Mouse (Mus musculus) B cell, adult 2 months (primary cell): Measurements from ENCODE around the gene Zzef1.
"Not testable (repeated sequence)": the region's sequence is repeated elsewhere in the genome, so short reads cannot be mapped to it uniquely, and the experiment has no call there.

Experiments used
- DNase-seq, 2 experiments: peaks; one replicate each; pipeline ENCODE4 v3.0.0; 2022

Zzef1 gene

DNA sequence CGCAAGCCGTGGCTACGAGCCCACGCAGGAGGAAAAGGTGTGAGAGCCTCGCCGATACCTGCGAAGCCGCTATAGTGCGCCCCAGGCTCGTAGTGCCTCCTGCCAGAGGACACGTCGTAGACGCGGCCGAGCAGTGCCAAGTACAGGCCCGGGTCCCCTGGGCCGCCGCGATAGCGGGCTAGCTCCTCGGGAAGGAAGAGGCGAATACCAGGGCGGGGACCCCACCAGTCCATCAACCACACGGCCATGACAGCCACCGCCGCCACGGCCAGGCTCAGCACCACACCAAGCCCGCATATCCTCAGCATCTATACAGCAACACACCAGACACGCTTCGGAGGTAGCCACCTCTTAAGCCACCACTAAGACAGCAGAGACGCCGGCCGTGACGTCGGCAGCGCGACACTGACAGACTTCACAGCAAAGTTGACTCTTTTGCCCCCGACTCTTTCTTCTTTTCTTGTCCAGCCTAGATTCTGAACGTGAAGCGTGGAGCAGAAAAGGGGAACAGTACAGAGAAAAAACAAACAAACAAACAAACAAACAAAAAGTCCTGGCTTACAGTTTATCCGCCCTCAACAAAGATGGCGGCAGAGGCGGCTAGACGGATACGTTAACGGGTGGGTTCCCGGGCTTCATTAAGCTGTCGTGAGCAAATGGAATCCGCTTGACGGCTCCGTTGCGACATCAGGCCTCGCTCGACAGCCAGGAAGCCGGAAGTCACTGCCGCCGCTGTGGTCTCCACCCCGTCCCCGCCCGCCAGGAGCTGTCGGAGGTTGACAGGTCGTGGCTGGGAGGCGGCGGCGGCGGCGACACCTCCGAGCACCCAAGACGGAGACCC lies at the start of gene Zzef1, which contains the start of gene Cyb5d2:
TSS of gene Zzef1 (plus strand) at position 772 of the 841 bp plus-strand sequence.
TSS of gene Cyb5d2 (minus strand) at position 688 of the 841 bp plus-strand sequence.
- DNase-seq: peak; percentile 92 to 93

DNA sequence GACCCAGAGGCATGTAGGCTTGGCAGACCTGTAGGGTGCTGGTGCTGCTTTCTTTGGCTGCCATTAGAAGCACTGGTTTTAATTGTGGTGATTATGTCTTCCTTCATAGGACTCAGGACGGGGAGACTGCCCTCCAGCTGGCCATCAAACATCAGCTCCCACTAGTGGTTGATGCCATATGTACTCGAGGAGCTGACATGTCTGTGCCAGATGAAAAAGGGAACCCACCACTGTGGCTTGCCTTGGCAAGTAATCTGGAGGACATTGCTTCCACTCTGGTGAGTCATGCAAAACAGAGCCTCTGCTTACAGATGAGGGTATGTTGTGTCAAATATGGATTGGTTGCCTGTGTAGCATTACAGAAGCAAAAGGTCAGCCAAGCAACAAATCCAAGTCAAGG lies 44.1 kb upstream of the Zzef1 start:
- DNase-seq: no peak

DNA sequence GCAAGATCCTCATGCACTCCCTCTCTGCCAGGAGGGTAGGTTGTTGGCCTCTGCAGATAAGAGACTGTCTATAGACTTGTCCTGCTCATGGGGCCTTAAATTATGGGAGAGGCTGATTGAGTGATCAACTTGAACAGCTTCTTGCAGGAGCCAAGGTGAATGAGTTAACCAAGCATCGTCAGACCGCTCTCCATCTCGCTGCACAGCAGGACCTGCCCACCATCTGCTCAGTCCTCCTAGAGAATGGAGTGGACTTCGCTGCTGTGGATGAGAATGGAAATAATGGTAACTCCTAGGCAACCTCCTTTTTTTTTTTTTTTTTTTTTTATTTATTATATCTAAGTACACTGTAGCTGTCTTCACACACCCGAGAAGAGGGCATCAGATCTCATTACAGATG lies 37.7 kb upstream of the Zzef1 start:
- no peak for DNase-seq

DNA sequence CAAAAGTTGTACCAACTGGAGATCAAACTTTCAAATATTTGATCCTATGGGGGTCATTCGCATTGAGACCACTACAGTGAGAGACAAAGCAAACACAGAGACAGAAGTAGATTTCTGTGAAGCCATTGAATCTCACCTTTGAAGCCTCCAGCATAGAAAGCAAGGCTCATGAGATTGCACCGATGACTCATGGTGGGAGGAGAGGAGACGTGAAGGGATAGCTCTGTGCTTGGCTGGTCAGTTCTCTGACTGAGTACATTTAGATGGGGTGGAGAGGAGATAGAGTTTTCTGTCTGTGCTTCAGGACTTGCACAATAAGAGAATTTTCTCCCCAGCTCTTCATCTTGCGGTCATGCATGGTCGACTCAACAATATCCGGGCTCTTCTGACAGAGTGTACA lies 36.4 kb upstream of the Zzef1 start:
- DNase-seq: no peak

DNA sequence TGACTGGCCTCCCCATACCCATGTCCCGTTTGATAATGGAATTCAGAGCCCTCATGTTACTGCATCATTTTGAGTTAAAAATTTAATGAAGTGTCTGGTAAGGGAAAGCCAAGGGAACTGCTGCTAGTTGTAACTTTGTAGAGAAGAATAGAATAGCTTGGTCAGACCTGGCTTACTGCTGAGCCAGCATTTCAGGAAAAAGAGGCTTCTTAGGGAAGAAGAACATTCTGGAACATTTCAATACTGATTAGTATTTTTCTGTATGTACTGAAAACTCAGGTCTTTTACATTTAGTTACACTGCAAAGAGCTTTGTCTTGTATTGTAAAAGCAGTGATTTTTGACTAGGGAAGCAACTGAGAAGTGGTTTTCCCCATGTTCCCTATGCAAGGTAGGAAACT lies 35.2 kb upstream of the Zzef1 start:
- no peak for DNase-seq

DNA sequence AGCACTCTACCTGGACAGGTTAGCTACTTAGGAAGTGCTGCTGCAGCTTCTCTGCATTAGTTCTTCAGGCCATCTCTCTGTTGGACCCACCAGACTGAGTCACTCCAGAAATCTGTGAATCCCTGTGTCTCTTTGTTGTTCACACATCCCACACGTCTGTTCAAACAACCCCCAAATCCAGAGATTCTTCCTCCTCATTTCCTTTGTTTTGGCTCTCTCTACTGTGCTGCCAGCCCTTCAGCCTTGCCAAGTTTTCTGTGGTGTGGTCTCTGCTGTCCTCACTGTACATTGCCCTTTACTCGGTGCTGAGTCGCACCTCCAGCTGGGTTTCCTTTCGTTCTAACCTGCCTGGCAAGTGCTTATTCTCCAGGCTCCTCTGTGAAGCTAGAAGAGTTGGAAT lies 31.8 kb upstream of the Zzef1 start:
- no peak for DNase-seq

DNA sequence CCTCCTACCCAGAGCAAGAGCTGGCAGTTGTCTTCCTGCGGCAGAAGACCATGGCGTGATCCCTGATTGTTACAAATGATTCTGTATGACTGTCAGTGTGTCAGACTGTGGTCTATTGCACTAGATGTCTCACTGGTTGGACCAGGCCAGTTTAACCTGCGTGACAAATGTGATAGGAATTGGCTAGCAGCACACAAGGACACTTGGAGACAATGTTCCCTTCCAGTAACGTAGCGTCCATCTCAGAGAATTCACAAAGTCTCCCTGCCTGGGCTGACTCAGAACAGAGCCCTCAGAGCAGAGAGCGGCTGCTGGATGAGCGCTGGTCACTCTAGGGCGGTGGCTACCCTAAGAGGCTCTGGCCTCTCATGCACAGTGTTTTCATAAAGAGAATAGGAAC lies 28.3 kb upstream of the Zzef1 start:
- DNase-seq: no peak

DNA sequence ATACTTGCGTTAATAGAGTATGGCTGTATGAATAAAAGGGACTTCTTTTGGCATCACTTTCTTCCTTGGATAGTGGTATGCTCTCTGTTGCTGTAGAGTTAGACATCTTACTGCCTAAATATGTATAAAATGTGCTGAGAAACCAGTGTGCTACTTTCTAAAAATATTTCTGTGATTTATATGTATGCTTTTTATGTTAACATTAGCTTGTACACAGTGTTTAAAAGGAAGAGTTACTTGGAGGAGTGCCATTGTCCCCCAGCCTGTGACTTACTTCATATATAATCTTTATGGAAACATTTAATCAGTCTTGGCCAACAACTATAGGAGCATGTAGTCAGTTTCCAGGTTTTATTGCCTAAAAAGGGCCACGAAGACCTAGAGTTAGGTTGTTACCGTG lies 27.0 kb upstream of the Zzef1 start:
- DNase-seq: no peak

DNA sequence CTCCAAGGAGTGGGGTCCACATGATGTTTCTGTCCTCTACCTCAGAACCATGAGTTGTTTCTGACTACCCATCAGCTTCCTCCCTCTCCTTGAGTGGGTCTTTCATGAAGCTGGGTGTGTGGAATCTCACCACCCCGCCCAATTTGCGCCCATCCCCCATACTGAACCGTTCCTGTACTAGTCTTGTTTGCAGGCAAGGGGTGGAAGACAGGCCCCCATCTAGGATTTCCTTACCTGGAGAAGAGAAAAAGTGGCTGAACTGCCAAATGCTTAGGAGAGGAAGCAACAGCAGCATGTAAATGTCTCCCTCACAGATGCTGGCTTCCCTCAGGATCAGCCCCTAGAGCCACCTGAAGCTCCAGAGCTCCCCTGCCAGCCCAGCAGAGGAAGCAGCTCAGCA lies 25.7 kb upstream of the Zzef1 start:
- no peak for DNase-seq

DNA sequence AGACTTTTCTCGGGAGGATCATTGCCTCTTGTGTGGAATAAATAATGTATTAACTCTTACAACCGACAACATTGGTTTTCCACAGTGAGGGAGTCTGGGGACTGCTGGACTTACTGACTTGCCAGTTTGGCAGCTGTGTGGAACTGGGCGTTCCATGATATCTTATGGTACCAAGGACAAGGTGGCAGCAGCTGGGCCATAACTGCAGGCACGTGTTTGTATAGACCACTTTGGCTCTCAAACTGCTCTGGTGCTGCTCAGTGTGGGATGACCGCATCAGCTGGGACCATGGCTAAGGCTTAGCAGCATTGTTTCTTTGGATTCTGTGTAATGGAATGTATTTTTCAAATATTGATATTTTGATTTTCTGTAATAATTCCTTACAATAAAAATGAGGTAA lies 25.2 kb upstream of the Zzef1 start:
- DNase-seq: no peak

DNA sequence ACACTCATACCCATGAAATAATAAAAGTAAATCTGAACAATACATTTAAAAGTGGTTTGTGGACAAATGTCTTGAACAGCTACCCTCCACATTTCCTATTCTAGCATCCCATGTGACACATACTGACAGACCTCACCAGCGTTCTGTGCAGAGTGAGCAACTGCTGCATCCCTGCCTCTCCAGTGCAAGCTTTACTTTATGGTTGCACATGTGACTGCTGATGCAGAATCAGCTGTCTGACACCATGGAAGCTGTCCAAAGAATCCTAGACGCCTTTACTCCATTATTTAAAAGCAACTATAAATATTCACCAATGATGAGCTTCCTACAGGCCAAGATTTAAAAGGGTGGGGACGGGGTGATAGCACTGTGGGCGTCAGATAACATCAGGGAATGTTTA lies 24.6 kb upstream of the Zzef1 start:
- no peak for DNase-seq

DNA sequence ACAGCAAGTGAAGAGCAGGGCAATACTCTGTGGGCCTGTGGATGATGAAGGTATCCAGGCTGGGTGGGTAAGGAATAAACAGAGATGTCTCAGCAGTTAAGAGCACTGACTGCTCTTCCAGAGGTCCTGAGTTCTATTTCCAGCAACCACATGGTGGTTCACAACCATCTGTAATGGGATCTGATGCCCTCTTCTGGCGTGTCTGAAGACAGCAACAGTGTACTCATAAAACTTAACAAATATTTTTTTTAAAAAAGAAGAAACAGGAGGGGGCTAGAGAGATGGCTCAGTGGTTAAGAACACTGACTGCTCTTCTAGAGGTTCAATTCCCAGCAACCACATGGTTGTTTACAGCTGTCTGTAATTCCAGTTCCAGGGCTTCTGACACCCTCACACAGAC lies 23.4 kb upstream of the Zzef1 start:
- DNase-seq: not testable (repeated sequence)

DNA sequence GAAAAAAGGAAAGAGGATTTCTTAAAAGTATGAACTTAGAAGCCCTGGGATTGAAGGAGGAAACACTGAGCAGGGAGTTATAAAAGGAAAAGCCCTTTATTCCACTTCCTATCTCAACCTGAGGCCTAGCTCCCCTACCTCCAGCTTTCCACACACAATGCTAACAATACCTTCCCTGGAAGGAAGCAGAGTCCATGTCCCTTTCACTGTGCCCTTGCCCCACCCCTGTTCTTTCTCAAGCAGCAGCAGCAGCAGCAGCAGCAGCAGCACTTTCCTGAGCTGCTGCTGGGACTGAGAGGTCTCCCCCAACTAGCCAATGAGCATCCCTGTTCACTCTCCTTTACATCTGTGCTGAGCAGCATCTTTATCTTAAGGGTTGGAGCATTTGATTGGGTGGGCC lies 17.1 kb upstream of the Zzef1 start:
- DNase-seq: no peak

DNA sequence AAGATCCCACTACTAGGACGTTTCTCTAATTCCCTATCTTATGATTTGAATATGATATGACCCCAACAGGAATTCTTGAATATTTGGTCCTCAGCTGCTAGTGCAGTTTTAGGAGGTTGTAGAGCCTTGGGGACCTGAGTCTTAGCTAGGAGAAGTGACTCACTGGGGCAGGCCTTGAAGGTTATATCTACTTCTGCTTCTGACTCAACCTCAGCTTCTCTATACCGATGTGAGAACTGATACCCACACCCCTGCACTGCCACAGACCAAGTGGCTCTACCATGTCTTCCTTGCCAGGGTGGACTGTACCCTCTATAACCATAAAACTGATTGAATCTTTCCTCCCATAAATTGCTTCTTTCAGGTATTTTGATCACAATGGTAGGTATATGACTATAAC lies 13.9 kb upstream of the Zzef1 start:
- DNase-seq: peak in 1 of 2 experiments; percentile 11

DNA sequence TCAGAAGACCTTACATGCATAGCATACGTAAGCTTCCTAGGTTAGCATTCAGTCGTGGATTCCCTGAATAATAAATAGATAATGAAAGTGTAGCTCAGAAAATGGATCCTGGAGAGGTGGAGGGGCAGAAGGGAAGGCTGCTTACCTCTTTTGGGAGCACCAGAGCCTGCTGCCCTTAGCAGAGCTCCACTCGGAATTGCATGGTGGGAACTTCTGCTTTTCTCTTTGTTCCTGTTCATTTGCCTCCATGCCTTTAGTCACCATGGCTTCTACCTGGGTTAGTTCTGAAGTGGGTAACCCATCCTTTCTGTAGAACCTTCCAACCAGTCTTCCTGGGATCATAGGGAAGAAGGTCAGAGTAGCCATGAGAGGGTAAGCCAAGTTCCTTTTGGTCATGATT lies 13.5 kb upstream of the Zzef1 start:
- no peak for DNase-seq

DNA sequence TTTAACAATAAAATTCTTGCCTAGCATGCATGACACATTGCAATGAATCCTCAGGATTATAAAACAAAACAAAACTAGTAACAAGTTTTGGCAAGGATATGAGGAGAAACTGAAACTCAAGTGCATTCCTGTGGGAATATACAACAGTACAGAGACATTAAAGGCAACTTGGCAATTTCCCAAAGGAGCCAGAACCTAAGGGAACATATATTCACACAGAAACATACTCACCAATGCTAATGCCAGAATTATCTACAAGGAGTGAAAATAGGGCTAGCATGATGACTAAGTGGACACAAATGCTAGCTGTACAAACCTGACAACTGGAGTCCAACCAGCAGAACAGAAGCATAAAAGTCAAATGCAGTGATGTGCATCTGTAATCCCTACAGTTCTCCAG lies 4.0 kb upstream of the Zzef1 start:
- DNase-seq: no peak

DNA sequence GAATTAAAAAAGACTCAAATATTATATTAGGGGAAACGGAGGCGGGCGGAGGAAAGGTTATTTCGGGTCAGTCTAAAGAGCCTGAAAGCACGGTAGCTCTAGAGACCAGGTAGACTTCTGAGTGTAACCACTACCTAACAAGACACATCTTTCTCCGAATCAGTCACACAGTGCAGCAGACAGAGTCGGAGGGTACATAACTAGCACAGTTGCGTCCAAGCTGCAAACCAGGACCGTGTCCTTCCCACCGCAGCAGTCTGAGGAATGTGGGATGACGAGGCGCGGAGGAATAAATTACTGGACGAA lies 924 bp upstream of the Zzef1 start:
- no peak for DNase-seq

DNA sequence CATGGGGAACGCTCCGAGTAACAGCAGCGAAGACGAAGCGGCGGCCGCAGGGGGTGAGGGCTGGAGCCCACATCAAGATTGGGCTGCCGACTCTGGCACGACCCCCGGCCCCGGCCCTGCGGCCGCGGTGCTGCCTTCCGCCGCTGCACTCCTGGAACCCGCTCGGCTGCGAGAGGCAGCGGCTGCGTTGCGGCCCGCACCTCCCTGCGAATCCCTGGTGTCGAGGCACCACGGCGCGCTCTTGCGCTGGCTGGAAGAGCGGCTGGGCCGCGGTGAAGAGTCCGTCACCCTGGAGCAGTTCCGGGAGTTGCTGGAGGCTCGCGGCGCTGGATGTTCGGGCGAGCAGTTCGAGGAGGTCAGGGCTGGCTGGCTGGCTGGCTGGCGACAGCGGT lies 266 bp downstream of the Zzef1 start:
- DNase-seq: no peak

DNA sequence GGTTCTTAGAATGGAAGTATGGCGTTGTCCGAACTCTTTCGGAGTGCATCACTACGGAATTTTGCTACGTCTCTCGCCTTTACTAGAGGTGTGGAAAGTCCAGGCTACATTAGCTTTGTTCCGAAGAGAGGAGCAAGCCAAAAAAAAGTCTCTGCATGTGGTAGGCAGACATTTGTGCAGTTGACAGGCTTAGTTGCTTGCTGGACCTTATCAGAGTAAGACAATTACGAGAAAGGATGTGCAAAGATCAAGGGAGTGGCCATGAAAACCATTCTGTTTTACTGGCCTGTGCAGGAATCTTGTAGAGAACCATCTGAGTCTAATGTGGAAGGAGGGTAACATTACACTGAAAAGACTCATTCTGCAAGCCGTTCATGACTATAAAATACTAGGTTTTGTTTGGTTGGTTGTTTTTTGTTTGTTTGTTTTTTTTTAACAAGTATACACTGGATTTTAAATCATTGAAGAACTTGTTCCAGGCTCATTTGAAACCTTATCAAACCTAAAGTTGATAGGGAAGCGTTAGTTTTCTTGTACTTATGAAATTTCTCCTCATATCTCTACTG lies 830 bp downstream of the Zzef1 start:
- no peak for DNase-seq

DNA sequence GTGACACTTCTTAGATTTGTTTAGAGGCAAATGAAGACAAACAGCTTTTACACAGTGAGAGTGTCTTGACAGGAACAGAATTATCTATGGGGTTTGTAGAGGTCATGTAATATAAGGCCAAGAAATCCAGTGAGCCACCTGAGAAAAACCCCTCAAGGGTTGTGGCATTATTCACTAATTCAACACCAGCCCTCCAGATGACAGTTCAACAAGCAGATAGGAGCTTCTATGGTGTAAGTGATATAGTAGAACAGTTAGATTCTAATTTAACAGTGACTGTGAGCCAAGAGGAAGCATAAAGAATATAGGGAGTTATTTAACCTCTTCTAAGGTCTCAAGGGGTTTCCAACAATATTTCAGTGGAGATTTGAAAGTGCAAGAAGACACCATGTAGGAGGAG lies 2.1 kb downstream of the Zzef1 start:
- no peak for DNase-seq

DNA sequence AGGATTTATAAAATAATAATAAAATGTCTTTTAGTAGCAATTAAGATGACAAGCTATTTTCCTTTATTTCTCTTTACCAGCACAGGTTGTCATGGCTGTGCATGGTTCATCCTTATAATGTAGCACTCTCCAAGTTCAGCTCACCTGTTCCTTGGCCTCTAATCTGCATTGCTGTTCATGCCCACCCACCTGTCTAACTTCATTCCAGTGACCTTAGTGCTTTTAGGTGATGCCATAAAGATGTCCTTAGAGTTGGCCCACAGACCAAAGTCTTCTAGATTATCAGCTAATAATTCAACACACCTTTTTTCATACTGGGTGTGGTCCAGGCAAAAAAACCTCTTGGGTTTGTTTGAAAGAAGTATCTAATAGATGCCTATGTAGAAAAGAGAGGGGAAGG lies 5.2 kb downstream of the Zzef1 start:
- no peak for DNase-seq

DNA sequence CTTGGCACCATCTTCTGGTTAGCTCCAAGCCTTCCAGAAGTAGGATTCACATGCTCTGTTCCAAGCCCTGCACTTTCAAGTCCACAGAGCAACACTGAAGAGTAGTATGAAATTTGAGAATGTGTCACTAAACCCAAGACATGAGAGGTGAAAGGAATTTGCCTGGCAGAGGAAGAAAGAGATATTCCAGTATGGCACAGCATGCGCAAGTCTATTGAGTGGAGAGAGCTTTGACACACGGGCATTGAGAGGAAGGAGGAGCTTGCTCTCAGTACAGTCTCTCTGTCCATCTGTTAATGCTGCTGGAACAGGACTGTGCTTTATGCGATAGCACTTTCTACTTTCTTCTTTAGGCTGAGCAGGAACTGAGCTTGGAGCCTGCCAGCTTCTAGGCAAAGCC lies 7.0 kb downstream of the Zzef1 start:
- no peak for DNase-seq

DNA sequence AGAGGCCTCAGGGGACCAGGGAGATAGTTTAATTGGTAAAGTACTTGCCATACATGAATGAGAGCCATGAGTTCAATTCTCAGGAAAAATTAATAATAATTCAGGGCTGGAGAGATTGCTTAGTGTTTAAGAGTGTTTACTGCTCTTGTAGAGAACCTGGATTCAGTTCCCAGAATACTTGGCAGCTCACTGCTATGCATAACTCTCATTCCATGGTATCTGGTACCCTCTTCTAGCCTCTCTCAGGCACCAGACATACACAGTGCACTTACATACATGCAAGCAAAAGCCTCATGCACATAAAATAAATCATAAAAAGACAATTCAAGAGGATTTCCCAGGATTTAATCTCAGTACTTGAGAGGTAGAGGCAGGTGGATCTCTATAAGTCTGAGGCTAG lies 8.6 kb downstream of the Zzef1 start:
- no peak for DNase-seq

DNA sequence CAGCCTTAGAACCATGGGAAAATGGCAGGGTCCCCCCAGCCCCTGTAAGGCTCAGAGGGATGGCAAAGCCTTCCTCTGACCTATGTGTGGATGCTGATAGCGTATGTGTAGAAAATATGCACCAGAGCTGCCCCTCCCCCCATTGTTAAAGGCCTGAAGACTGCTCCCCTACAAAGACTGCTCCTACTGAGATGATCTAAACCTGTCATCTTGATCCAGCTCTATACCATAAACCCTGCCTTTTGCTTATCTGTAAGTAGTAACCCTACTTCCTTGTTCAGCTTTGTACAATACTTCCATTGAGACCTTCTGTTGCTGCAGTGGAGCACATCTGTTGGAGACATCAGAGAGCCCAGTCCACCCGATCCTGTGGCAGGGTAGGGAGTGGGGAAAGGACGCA lies 9.2 kb downstream of the Zzef1 start:
- DNase-seq: no peak

DNA sequence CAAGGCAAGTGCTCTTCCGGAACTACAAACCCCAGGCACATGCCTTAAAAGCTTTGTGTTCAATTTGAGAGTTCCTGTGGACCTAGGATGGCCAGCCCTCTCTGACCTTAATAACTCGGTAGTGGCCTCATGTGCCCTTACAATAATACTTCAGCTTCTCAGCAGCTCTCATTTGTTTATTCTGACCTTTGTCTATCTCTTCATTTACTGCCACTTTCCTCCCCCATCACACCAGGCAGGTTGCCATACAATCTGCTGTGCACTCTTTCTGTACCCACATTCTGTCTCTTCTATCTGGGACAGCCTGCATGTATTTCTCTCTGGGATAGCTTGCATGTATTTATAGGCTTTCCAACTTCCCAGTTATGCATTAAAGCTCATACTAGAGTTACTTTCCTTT lies 10.5 kb downstream of the Zzef1 start:
- no peak for DNase-seq
